Mouse (Mus musculus): ENCODE measurements at regions not wholly inside any gene's neighbourhood (a gene's known extent, or its start where the extent isn't known, plus 50 kb on each side); places are given as distances from the start of the nearest gene placed in this dataset.

DNA sequence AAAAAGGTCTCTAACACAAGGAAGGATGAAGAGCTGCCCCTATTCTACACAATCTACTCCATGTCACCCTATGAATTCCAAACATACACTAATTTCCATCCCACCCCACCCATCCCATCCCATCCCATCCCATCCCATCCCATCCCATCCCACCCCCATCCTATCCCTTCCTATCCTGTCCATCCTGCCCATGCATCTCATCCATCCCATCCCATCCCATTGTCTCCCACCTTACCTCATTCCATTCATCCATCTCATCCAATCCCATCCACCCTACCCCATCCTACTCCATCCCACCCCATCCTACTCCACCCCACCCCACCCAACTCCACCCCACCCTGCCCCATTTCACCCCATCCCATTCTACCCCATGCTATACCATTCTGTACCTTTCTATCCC, 91.9 kb upstream of the Fam92a start:
- DNase-seq (ENCODE audit: low read depth, low spot score), result no peak

DNA sequence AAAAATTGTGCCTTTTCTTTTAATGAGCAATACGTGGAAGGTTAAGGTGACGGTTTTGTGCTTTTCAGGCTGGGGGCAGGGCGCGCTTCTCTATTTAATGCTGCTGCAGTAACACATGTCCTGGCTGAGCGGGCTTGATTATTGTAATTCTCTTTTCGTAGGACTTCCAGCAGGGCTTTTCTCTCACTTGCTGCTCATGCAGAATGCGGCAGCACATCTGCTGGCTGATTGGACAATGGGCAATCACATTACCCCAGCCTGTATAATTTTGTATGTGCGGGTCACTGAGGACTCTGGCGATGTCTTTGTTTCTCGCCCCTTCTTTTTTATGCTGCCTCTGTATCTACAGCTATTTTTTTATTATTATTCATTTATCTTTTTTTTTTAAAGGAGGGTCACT, 91.4 kb upstream of the Fam92a start:
- no peak for DNase-seq (ENCODE audit: low read depth, low spot score)

DNA sequence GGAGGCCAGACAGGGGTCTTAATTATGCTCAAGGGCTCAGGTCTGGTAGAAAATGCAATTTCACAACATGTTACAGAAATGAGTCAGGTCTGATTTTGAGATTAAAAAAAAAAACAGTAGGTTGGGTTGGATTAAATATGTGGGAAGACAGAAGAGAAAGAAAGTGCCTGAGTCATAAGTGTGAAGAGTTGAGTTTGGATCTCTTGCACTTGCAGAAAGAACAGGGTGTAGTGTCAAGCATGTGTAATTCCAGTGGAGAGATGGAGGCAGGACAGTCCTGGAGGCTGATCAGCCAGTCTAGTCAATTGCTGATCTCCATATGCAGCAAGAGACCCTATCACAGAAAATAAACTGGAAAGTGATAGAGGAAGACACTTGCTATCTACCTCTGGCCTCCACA, 76.2 kb upstream of the Fam92a start:
- DNase-seq (ENCODE audit: low read depth, low spot score), result no peak

DNA sequence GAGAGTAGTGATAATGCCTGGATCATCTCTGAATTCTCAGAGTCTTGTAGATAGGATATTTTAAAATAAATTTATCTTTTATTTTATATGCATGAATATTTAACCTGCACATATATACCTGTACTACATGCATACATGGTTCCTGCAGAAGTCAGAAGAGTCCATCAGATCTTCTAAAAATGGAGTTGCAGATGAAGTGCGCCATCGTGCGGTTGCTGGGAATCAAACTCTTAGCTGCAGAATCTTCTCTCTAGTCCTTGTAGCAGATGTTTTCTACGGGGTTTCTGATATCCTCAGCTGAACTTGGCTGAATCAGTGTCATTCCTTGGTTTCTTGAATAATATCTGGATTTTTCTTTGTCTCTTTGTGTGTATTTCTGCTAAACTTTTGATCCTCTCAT, 74.8 kb upstream of the Fam92a start:
- DNase-seq (ENCODE audit: low read depth, low spot score), result no peak

DNA sequence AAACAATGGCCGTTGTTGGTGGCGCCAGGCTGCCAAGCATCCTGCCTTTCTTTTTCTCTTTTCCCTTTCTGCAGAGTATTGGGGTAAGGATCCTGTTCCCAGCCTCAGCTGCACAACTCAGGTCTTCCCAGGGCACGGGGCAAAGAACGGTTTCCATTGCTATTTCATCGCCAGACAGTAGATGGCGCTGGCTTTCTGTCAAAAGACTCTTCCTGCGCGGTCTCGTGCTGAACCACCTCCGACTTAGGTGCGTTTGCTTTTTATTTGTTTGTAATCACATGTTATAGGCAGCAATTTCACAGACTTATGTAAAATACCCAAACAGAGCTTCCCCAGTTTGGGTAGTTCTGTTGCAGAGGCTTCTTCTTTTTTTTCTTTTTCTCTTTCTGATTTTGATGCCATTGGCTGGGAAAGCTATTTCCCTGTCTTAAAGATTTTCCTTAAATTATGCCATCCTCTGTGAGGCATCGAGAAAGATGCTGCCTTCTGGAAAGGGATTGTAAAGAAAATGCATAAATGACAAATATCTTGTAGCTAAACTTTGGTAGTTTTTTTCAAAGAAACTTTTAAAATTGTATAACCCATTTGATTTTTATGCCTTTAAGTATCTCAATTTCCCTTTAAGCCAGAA, 69.2 kb upstream of the Fam92a start:
- DNase-seq (ENCODE audit: low read depth, low spot score), result peak; percentile 29

DNA sequence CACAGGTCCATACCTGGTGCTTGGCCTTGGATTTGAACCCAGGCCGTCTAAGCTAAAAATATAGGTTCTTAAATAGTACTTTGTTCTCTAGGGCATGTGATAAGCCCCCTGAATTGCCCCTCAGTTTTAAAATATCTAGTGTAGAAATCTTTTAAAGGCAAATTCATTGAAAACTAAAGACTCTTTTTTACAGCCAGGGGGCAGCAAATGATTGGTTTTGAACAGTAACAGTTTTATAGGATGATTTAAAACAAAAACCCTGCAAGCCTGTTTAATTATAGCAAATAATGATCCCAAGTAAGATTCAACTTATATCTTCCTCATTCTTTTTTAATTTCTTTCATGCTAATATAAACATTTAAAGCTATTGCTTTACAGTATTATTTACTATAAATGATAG, 58.9 kb upstream of the Fam92a start:
- DNase-seq (ENCODE audit: low read depth, low spot score), result no peak
